Mouse (Mus musculus): ENCODE data around the gene Gm9970.

DNA sequence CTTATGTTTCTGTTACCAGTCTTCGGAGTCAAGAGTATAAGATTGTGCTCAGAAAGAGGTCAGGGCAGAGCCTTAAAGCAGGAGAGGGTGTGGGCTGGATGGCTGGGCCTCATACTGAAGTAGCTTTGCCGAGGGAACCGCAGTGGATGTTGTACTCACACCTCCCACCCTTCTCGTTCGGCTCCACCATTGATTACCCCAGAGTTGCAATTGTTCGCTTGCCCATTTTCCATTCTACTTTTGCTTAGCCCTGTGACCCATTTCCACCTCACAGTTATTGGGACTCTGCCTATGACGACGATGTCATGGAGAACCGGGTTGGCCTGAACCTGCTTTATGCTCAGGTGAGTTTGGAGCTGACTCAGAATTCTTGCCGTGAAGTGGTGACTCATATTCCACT is 44.8 kb downstream of the Gm9970 start:
- no peak for TF ChIP-seq CTCF (IDR thresholded peaks at IDR 0.05; ENCODE audit: low read depth, low read length)
- no peak for TF ChIP-seq POLR2A (IDR thresholded peaks at IDR 0.05; ENCODE audit: insufficient read depth, low read length)

Measured in ES-Bruce4 (cell line).